Mouse (Mus musculus) embryo, embryonic 10 days (tissue): ENCODE results near the gene Cabin1.

Experiments used
- DNase-seq: peaks from one replicate; pipeline ENCODE4 v3.0.0-alpha.2; 2015; ENCODE audit warnings: low spot score

Gene Cabin1

GRCm38 (mm10) chr10:75763682-75764518, at the start of gene Cabin1:
TSS of gene Cabin1 (minus strand) at chr10:75764341.
- DNase-seq, result peak; percentile 99

- no peak for DNase-seq
Observed at GRCm38 (mm10) chr10:75804217-75804616, 40.1 kb upstream of the Cabin1 start.

- DNase-seq, result peak; percentile 57
Observed at GRCm38 (mm10) chr10:75798176-75798696, 34.1 kb upstream of the Cabin1 start, which contains the start of gene Gstt1. TSS of gene Gstt1 (minus strand) at chr10:75798584.

- peak; percentile 57 for DNase-seq
Observed at GRCm38 (mm10) chr10:75797619-75798175, 33.6 kb upstream of the Cabin1 start.

GRCm38 (mm10) chr10:75796731-75797516, 32.8 kb upstream of the Cabin1 start:
- DNase-seq, result no peak

GRCm38 (mm10) chr10:75794880-75795279, 30.7 kb upstream of the Cabin1 start:
- DNase-seq, result peak; percentile 31

GRCm38 (mm10) chr10:75790773-75791172, 26.6 kb upstream of the Cabin1 start:
- peak; percentile 53 for DNase-seq

GRCm38 (mm10) chr10:75789841-75790240, 25.7 kb upstream of the Cabin1 start:
- no peak for DNase-seq

GRCm38 (mm10) chr10:75789081-75789735, 25.1 kb upstream of the Cabin1 start:
- no peak for DNase-seq

GRCm38 (mm10) chr10:75788277-75788676, 24.1 kb upstream of the Cabin1 start:
- no peak for DNase-seq

GRCm38 (mm10) chr10:75785442-75785841, 21.3 kb upstream of the Cabin1 start:
- DNase-seq, result no peak

GRCm38 (mm10) chr10:75780769-75781578, 16.8 kb upstream of the Cabin1 start, which contains the start of the genes Gm20441 and Gstt3:
TSS of gene Gm20441 (minus strand) at chr10:75780954.
TSS of gene Gstt3 (minus strand) at chr10:75781414.
- DNase-seq, result peak; percentile 84

- DNase-seq, result no peak
Observed at GRCm38 (mm10) chr10:75779206-75780174, 15.3 kb upstream of the Cabin1 start.

GRCm38 (mm10) chr10:75777885-75778284, 13.7 kb upstream of the Cabin1 start:
- no peak for DNase-seq

GRCm38 (mm10) chr10:75776562-75776961, 12.4 kb upstream of the Cabin1 start:
- DNase-seq, result no peak

GRCm38 (mm10) chr10:75774587-75774986, 10.4 kb upstream of the Cabin1 start:
- DNase-seq, result no peak

- no peak for DNase-seq
Observed at GRCm38 (mm10) chr10:75774102-75774501, 10.0 kb upstream of the Cabin1 start.

- DNase-seq, result peak; percentile 95
Observed at GRCm38 (mm10) chr10:75772795-75773664, 8.9 kb upstream of the Cabin1 start, which contains the start of gene Ddt. TSS of gene Ddt (minus strand) at chr10:75773414.
